Mouse (Mus musculus): ENCODE data around the gene Arl6ip4.
A peak's percentile ranks its signal among the peaks of the same experiment; 100 is the strongest.

DNA sequence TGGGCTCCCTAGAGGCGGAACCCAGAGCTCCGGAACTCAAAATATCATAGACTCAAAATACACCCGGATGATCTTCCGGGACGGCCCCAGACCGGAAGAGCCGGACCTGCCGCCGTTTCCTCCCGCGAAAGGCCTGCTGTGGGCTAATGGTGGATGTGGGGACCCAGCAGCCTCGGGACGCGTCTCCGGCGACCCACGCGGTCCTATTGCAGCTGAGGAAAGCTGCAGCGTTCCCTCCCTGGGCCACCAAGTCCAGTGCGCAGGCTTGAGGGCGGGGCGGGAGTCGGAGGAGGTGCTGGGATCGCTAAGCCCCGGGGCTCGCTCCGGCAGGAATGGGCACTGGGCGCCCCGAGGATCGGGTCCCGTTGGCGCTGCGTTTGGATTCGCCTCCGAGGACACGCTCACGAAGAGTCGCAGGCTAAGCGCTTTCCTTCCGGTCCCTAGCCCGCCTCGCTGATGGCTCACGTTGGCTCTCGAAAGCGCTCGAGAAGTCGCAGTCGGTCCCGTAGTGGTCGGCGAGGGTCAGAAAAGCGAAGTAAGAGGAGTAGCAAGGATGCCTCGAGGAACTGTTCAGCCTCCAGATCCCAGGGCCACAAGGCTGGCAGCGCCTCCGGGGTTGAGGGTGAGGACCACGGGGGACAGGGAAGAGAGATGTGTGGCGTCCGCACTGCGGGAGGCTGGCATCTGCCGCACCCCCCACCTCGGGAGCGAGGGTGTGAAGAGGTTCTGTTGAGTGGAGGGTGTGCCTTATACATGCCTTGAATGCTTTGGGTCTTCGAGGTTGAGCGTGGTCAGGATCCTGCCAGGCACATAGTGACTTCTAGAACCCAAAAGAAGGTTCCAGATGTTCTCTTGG is at the start of gene Arl6ip4:
- TF ChIP-seq CTCF (IDR thresholded peaks at IDR 0.05; ENCODE audit: control insufficient read depth, insufficient read depth, low read length), result no peak
- peak; percentile 75; the same call in 1 of the 2 replicates for TF ChIP-seq POLR2A (IDR thresholded peaks at IDR 0.05; ENCODE audit: borderline replicate concordance, control insufficient read depth, low read depth, low read length)

Measured in bone marrow, adult 2 months (tissue).